Mouse (Mus musculus) lung, postnatal 0 days (tissue): ENCODE results near the gene Numa1. TPM values are rescaled to one million over a fixed set of nuclear protein-coding genes. Genes with fewer than 3 reads are reported as not detected.

ENCODE experiments used
- ATAC-seq: fragments of 200-750 bp; cut with Nextera tagmentation; 2 replicates; pipeline ENCODE4 v1.8.0; 2017; ENCODE audit warnings: moderate library complexity
- DNase-seq: peaks from one replicate; pipeline ENCODE4 v3.0.0-alpha.2; 2016; ENCODE audit warnings: low spot score
- H3K27ac ChIP-seq: fragments of 300-500 bp; sonication (generic); 2 replicates; pipeline ENCODE4 v1.5.1; 2014; ENCODE audit warnings: antibody characterized with exemption, mild to moderate bottlenecking, low read length, mixed read lengths
- H3K27me3 ChIP-seq: fragments of 300-500 bp; sonication (generic); replicated peaks from 2 replicates; pipeline ENCODE4 v1.6.1; 2014; ENCODE audit warnings: low read length, mixed read lengths; ENCODE audit not compliant: insufficient read depth
- H3K36me3 ChIP-seq: fragments of 300-500 bp; sonication (generic); 2 replicates; pipeline ENCODE4 v1.6.1; 2014; ENCODE audit warnings: low read length, mixed read lengths; ENCODE audit not compliant: insufficient read depth
- H3K4me1 ChIP-seq: fragments of 300-500 bp; sonication (generic); 2 replicates; pipeline ENCODE4 v1.6.1; 2014; ENCODE audit warnings: antibody characterized with exemption, low read depth, low read length, mixed read lengths; ENCODE audit not compliant: insufficient read depth
- H3K4me2 ChIP-seq: fragments of 300-500 bp; sonication (generic); replicated peaks from 2 replicates; pipeline ENCODE4 v1.6.1; 2014; ENCODE audit warnings: low read depth, mild to moderate bottlenecking, low read length, moderate library complexity, mixed read lengths
- H3K4me3 ChIP-seq: fragments of 300-500 bp; sonication (generic); 2 replicates; pipeline ENCODE4 v1.5.1; 2014; ENCODE audit warnings: low read depth, low read length
- H3K9ac ChIP-seq: fragments of 300-500 bp; sonication (generic); replicated peaks from 2 replicates; pipeline ENCODE4 v1.6.1; 2014; ENCODE audit warnings: low read depth, mild to moderate bottlenecking
- H3K9me3 ChIP-seq: fragments of 300-500 bp; sonication (generic); 2 replicates; pipeline ENCODE4 v1.6.1; 2016; ENCODE audit warnings: low read length, mixed read lengths
- CTCF ChIP-seq: IDR thresholded peaks from 2 replicates; pipeline ENCODE4 v1.5.1; 2016; ENCODE audit warnings: antibody characterized with exemption, mild to moderate bottlenecking
- EP300 ChIP-seq: IDR thresholded peaks from 2 replicates; pipeline ENCODE4 v1.6.1; 2016; ENCODE audit warnings: antibody characterized with exemption, mild to moderate bottlenecking, control low read depth
- WGBS: fragments of 180-500 bp; shearing (Covaris S2); extraction: QIAGEN DNeasy Blood & Tissue Kit; methylation state at CpG from one replicate; pipeline ENCODE4 v1.1.7; 2014; 5-methylcytosine and 5-hydroxymethylcytosine counted together
- polyA plus RNA-seq: library from polyadenylated mRNA; unstranded; fragments of >200 nt; fragmentation: Nextera tagmentation; extraction: Ambion mirVana; gene quantifications from 2 replicates; pipeline ENCODE4 v1.2.1, GENCODE M21; 2015

Numa1 gene
- polyA plus RNA-seq, 1 experiment from 2014 or later: 31.6 TPM

GRCm38 (mm10) chr7:101962829-101963228 lies 28.9 kb downstream of the Numa1 start:
- Histone ChIP-seq H3K27ac (no peak overlapping the region), H3K4me2 (no peak overlapping the region), H3K9ac (no peak overlapping the region), H3K4me3 (no peak overlapping the region), H3K27me3 (no peaks in the 10 kb centered on the region), H3K36me3 (no peaks in the 10 kb centered on the region), H3K4me1 (peaks cover 2% of the 10 kb centered on the region; the same call in 1 of the 2 replicates), H3K9me3 (no peaks in the 10 kb centered on the region)
- ATAC-seq: no peak
- DNase-seq: no peak
- no peak for TF ChIP-seq CTCF
- no peak for TF ChIP-seq EP300
- 94% methylated on average over 2 of the region's 2 CpGs for WGBS

GRCm38 (mm10) chr7:101963621-101964020 lies 29.7 kb downstream of the Numa1 start:
- DNase-seq (no peak), ATAC-seq (no peak)
- 91% methylated on average over 2 of the region's 2 CpGs for WGBS
- Histone ChIP-seq H3K27me3 (no peaks in the 10 kb centered on the region), H3K4me1 (peaks cover 2% of the 10 kb centered on the region; the same call in 1 of the 2 replicates), H3K4me3 (no peak overlapping the region), H3K9ac (no peak overlapping the region), H3K27ac (no peak overlapping the region), H3K36me3 (no peaks in the 10 kb centered on the region), H3K4me2 (no peak overlapping the region), H3K9me3 (no peaks in the 10 kb centered on the region)
- no peak for TF ChIP-seq CTCF
- no peak for TF ChIP-seq EP300

- Histone ChIP-seq H3K4me2 (no peak overlapping the region), H3K9me3 (no peaks in the 10 kb centered on the region), H3K36me3 (no peaks in the 10 kb centered on the region), H3K4me3 (no peak overlapping the region), H3K27me3 (no peaks in the 10 kb centered on the region), H3K27ac (no peak overlapping the region), H3K4me1 (peaks cover 2% of the 10 kb centered on the region; the same call in 1 of the 2 replicates), H3K9ac (no peak overlapping the region)
- DNase-seq: peak; percentile 38
- TF ChIP-seq CTCF (no peak), EP300 (no peak)
- ATAC-seq: no peak
- WGBS: 86% methylated on average over 4 of the region's 4 CpGs
These were observed 30.6 kb downstream of the Numa1 start for GRCm38 (mm10) chr7:101964551-101964950.

DNA sequence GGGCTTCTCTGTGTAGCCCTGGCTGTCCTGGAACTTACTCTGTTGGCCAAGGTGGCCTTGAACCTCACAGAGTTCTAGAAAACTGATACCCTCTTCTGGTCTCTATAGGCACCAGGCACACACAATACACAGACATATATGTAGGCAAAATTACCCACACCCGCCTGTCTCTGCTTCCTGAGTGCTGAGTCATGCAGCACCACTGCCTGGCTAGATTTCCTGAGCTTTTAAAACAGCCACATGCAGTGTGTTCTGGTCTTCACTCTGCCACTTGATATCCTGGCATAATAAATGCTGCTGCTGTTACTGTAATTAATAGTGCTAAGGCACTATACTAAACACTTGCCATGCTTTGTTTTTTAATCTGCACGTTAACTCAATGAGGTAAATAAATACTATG lies 31.7 kb downstream of the Numa1 start:
- Histone ChIP-seq H3K4me3 (no peak overlapping the region), H3K4me1 (peaks cover 2% of the 10 kb centered on the region; the same call in 1 of the 2 replicates), H3K9ac (no peak overlapping the region), H3K4me2 (no peak overlapping the region), H3K9me3 (no peaks in the 10 kb centered on the region), H3K27me3 (no peaks in the 10 kb centered on the region), H3K36me3 (no peaks in the 10 kb centered on the region), H3K27ac (no peak overlapping the region)
- WGBS: 45% methylated on average over 2 of the region's 2 CpGs
- no peak for DNase-seq
- ATAC-seq: no peak
- no peak for TF ChIP-seq EP300
- TF ChIP-seq CTCF: no peak

- no peaks in the 10 kb centered on the region for H3K27me3 ChIP-seq
- no peaks in the 10 kb centered on the region for H3K36me3 ChIP-seq
- no peaks in the 10 kb centered on the region for H3K9me3 ChIP-seq
- H3K27ac ChIP-seq: no peak overlapping the region
- H3K4me2 ChIP-seq: no peak overlapping the region
- no peak overlapping the region for H3K9ac ChIP-seq
- peaks cover 6% of the 10 kb centered on the region; the same call in 1 of the 2 replicates for H3K4me1 ChIP-seq
- TF ChIP-seq EP300: no peak
- TF ChIP-seq CTCF: 0 out of 2 replicates have a peak, but pooled peaks have one; percentile 2
- WGBS: 57% methylated on average over 1 of the region's 1 CpGs
- ATAC-seq: no peak
- DNase-seq: peak; percentile 84
- H3K4me3 ChIP-seq: no peak overlapping the region
These were observed 33.3 kb downstream of the Numa1 start for GRCm38 (mm10) chr7:101967256-101967655.

DNA sequence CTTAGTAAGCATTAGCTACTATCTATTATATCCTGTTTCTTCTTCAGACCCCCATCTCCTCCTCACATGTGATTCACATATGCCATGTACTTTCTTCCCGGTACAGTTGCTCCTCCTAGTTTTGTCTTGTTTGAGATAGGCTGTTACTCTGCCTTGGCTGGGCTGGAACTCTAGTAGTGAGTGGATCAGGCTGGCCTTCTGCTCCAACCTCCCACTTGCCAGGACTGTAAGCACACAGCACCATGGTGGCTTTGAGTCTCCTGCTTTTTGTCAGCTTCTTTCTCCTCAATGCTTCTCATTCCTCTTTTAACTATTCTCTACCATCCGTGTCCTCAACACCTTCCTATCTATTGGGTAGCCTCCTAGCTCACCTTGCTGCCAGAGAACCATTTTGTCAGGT lies 34.8 kb downstream of the Numa1 start:
- Histone ChIP-seq H3K4me3 (no peak overlapping the region), H3K27ac (0 out of 2 replicates have a peak overlapping the region, but pooled peaks have one; percentile 99), H3K27me3 (no peaks in the 10 kb centered on the region), H3K4me1 (peaks cover 13% of the 10 kb centered on the region), H3K9me3 (no peaks in the 10 kb centered on the region), H3K36me3 (no peaks in the 10 kb centered on the region), H3K9ac (no peak overlapping the region), H3K4me2 (no peak overlapping the region)
- TF ChIP-seq EP300 (no peak), CTCF (no peak)
- 46% methylated on average over 2 of the region's 2 CpGs for WGBS
- DNase-seq: no peak
- no peak for ATAC-seq
